Mouse (Mus musculus) heart, embryonic 10.5 days (tissue): ENCODE results near the gene Tnfaip8l3. TPM values are rescaled to one million over a fixed set of nuclear protein-coding genes. Genes with fewer than 3 reads are reported as not detected.

Experiments
- DNase-seq: peaks from one replicate; pipeline ENCODE4 v3.0.0-alpha.2; 2017; ENCODE audit warnings: low spot score
- H3K27ac ChIP-seq: fragments of 300-500 bp; sonication (generic); 2 replicates; pipeline ENCODE4 v1.5.1; 2016; ENCODE audit warnings: mild to moderate bottlenecking
- H3K27me3 ChIP-seq: fragments of 300-500 bp; sonication (generic); 2 replicates; pipeline ENCODE4 v1.6.1; 2016; ENCODE audit warnings: mild to moderate bottlenecking; ENCODE audit not compliant: poor library complexity, insufficient read depth, severe bottlenecking
- H3K36me3 ChIP-seq: fragments of 300-500 bp; sonication (generic); 2 replicates; pipeline ENCODE4 v1.6.1; 2016; ENCODE audit warnings: mild to moderate bottlenecking, moderate library complexity
- H3K4me1 ChIP-seq: fragments of 300-500 bp; sonication (generic); 2 replicates; pipeline ENCODE4 v1.6.1; 2016; ENCODE audit warnings: mild to moderate bottlenecking
- H3K4me3 ChIP-seq: fragments of 300-500 bp; sonication (generic); 2 replicates; pipeline ENCODE4 v1.5.1; 2016; ENCODE audit warnings: mild to moderate bottlenecking, moderate library complexity
- H3K9me3 ChIP-seq: fragments of 300-500 bp; sonication (generic); 2 replicates; pipeline ENCODE4 v1.6.1; 2016; ENCODE audit warnings: mild to moderate bottlenecking, moderate library complexity
- WGBS: fragments of 180-500 bp; shearing (Covaris S2); methylation state at CpG from one replicate; pipeline ENCODE4 v1.1.7; 2016; 5-methylcytosine and 5-hydroxymethylcytosine counted together
- polyA plus RNA-seq: library from polyadenylated mRNA; unstranded; fragments of >200 nt; fragmentation: Nextera tagmentation; extraction: Ambion mirVana; gene quantifications from 2 replicates; pipeline ENCODE4 v1.2.1, GENCODE M21; 2016

Tnfaip8l3 gene
- polyA plus RNA-seq, 1 experiment from 2014 or later, result 0.03 TPM

DNA sequence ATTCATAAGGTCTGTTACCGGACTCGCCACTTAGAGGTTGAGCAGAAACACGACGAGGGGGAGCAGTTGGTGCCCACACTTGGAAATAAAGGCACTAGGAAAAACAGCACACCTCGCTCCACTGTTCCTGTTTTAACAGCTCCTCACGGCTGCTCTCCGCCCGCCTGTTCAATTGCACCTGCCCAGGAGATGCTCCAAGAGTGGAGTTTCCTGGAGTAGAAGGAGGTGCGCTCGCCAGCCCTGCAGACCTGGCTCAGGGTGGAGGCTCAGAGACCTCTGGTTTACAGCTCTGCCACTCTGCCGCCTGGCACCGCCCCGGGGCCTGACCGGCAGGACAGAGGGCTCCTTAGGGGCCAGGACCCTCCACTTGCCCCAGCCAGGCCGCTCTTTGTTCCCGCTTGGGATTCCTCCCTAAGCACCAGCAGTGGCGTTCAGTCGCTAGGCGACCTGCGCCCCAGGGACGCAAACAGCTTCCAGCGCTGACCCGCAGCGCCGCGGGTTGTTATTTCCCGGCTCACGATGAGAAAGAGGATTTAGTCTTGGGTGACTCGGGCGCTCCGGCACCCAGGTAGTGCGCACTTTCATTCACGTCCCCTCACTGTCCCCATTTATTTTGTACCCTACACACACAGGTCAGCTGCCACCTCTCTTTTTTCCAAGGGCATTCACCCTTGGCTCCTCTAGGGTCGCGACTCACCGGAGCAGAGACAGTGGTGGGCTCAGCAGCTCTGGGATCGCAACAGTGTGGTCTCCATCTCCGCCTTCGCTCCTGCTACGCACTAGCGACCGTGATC, 93.7 kb downstream of the Tnfaip8l3 start:
- no peaks in the 10 kb centered on the region for H3K36me3 ChIP-seq
- DNase-seq, result no peak
- WGBS, result 2% methylated on average over 42 of the region's 42 CpGs
- peaks cover 11% of the 10 kb centered on the region for H3K4me1 ChIP-seq
- H3K27ac ChIP-seq, result no peak overlapping the region
- H3K9me3 ChIP-seq, result no peaks in the 10 kb centered on the region
- peaks cover 38% of the 10 kb centered on the region for H3K27me3 ChIP-seq
- peak overlapping the region; percentile 68 for H3K4me3 ChIP-seq

DNA sequence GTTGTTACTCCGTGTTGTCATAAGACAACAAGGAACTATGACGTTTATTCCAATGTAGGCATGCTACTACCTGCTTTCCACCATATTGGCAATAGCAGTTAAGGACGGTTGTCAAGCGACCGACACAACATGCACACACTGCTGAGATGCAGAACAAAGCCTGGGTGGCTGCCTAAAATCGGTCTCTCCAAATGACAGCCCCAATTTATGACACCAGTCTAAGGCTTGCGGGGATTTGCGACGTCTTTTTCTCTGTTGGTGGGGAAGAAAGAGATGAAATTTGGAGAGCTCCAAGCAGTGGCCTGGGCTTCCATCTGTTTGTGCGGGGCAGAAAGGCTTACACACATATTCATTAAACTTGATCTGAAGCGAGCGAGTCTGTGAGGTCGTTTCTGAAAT, 94.3 kb downstream of the Tnfaip8l3 start:
- H3K4me1 ChIP-seq, result peaks cover 11% of the 10 kb centered on the region
- DNase-seq, result no peak
- 26% methylated on average over 13 of the region's 13 CpGs for WGBS
- no peaks in the 10 kb centered on the region for H3K9me3 ChIP-seq
- no peak overlapping the region for H3K27ac ChIP-seq
- peaks cover 38% of the 10 kb centered on the region for H3K27me3 ChIP-seq
- peak overlapping the region; percentile 68; the same call in 1 of the 2 replicates for H3K4me3 ChIP-seq
- H3K36me3 ChIP-seq, result no peaks in the 10 kb centered on the region

Other genes starting within 250 kb of the Tnfaip8l3 start
- gene Sln, start 218.2 kb downstream of the Tnfaip8l3 start, polyA plus RNA-seq, result 1.5 and 1.7 TPM in 2 replicates
- gene Elmod1, start 93.1 kb downstream of the Tnfaip8l3 start, polyA plus RNA-seq, result not detected in 2 replicates
- not detected in 2 replicates for gene Cyp19a1, start 199.7 kb upstream of the Tnfaip8l3 start, polyA plus RNA-seq
- 0.10 TPM in 1 of 2 replicates, not detected in the other for gene Gldn, start 218.1 kb upstream of the Tnfaip8l3 start, polyA plus RNA-seq